Mouse (Mus musculus): ENCODE results near the gene Vmn1r62. TPM values are rescaled to one million over a fixed set of nuclear protein-coding genes. Genes with fewer than 3 reads are reported as not detected.
"Not testable (repeated sequence)": the region's sequence is repeated elsewhere in the genome, so short reads cannot be mapped to it uniquely, and the experiment has no call there.

Vmn1r62 gene
- not detected in 2 replicates for polyA plus RNA-seq (2011; ENCODE audit: insufficient read depth, insufficient read length, low replicate concordance, missing spikeins)

DNA sequence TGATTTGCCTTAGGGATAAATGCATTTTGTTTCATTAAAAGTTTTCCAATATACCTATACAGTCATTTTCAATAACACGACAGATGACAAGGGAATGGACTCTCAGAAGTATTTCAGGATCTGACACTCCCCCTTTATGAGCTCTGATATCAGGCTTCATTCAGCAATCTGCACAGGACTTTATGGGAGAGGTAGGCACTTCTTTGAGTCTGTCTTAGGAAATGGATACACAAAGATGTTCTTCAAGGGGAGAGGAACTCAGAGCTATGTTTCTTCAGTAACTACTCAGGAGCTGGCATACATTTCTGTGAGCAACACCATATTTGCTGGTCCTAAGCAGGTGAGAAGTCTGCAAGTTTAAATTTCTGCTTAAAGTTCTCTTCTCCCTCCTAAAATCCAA, at the start of gene Vmn1r62:
Vmn1r62 (plus strand) TSS at position 301 of the 400 bp plus-strand sequence.
- no CpG with 5 or more reads among the region's 1 CpGs for WGBS
- not testable (repeated sequence) for H3K4me3 ChIP-seq (replicated peaks; ENCODE audit: control insufficient read depth, low read depth, low read length); H3K4me1 ChIP-seq (ENCODE audit: control insufficient read depth, insufficient read depth, low read length); H3K27ac ChIP-seq (ENCODE audit: control insufficient read depth, insufficient read depth, low read depth, low read length, poor library complexity)

Other genes with a start within 250 kb of the Vmn1r62 start
- not detected in 2 replicates for gene Vmn1r59, start 216.9 kb upstream of the Vmn1r62 start, polyA plus RNA-seq (2011; ENCODE audit: insufficient read depth, insufficient read length, low replicate concordance, missing spikeins)
- not detected in 2 replicates for gene Vmn2r28, start 179.7 kb upstream of the Vmn1r62 start, polyA plus RNA-seq (2011; ENCODE audit: insufficient read depth, insufficient read length, low replicate concordance, missing spikeins)
- not detected in 2 replicates for gene Vmn1r60, start 126.3 kb upstream of the Vmn1r62 start, polyA plus RNA-seq (2011; ENCODE audit: insufficient read depth, insufficient read length, low replicate concordance, missing spikeins)
- gene Vmn1r61, start 60.3 kb upstream of the Vmn1r62 start, polyA plus RNA-seq (2011; ENCODE audit: insufficient read depth, insufficient read length, low replicate concordance, missing spikeins): 0.29 TPM in 1 of 2 replicates, not detected in the other
- not detected in 2 replicates for gene Vmn1r63, start 131.8 kb downstream of the Vmn1r62 start, polyA plus RNA-seq (2011; ENCODE audit: insufficient read depth, insufficient read length, low replicate concordance, missing spikeins)
- not detected in 2 replicates for gene Vmn1r64, start 210.9 kb downstream of the Vmn1r62 start, polyA plus RNA-seq (2011; ENCODE audit: insufficient read depth, insufficient read length, low replicate concordance, missing spikeins)